Mouse (Mus musculus) limb, embryonic 14.5 days (tissue): Measurements from ENCODE around the gene Ambra1. TPM values are rescaled to one million over a fixed set of nuclear protein-coding genes. Genes with fewer than 3 reads are reported as not detected.

Experiments
- ATAC-seq: fragments of 200-750 bp; cut with Nextera tagmentation; 2 replicates; pipeline ENCODE4 v1.8.0; 2017; ENCODE audit warnings: low read depth, moderate number of reproducible peaks, moderate TSS enrichment; ENCODE audit not compliant: low FRiP score
- DNase-seq: peaks from one replicate; pipeline ENCODE4 v3.0.0-alpha.2; 2015; ENCODE audit warnings: low spot score
- H3K27ac ChIP-seq: fragments of 300-500 bp; sonication (generic); replicated peaks from 2 replicates; pipeline ENCODE4 v1.5.1; 2014; ENCODE audit warnings: low read depth, mild to moderate bottlenecking, low read length, moderate library complexity, mixed read lengths
- H3K27me3 ChIP-seq: fragments of 300-500 bp; sonication (generic); 2 replicates; pipeline ENCODE4 v1.6.1; 2014; ENCODE audit warnings: low read length, mixed read lengths; ENCODE audit not compliant: control insufficient read depth, insufficient read depth
- H3K36me3 ChIP-seq: fragments of 300-500 bp; sonication (generic); 2 replicates; pipeline ENCODE4 v1.6.1; 2014; ENCODE audit warnings: mild to moderate bottlenecking, low read length, moderate library complexity, mixed read lengths; ENCODE audit not compliant: control insufficient read depth, insufficient read depth
- H3K4me1 ChIP-seq: fragments of 300-500 bp; sonication (generic); 2 replicates; pipeline ENCODE4 v1.6.1; 2014; ENCODE audit warnings: antibody characterized with exemption, low read length, mixed read lengths; ENCODE audit not compliant: control insufficient read depth, insufficient read depth
- H3K4me2 ChIP-seq: fragments of 300-500 bp; sonication (generic); replicated peaks from 2 replicates; pipeline ENCODE4 v1.6.1; 2014; ENCODE audit warnings: low read depth, mild to moderate bottlenecking, low read length, moderate library complexity; ENCODE audit not compliant: severe bottlenecking
- H3K4me3 ChIP-seq: fragments of 300-500 bp; sonication (generic); replicated peaks from 2 replicates; pipeline ENCODE4 v1.5.1; 2014; ENCODE audit warnings: low read length
- H3K9ac ChIP-seq: fragments of 300-500 bp; sonication (generic); 2 replicates; pipeline ENCODE4 v1.6.1; 2014; ENCODE audit warnings: mild to moderate bottlenecking, low read depth, low read length, moderate library complexity; ENCODE audit not compliant: severe bottlenecking
- H3K9me3 ChIP-seq: fragments of 300-500 bp; sonication (generic); 2 replicates; pipeline ENCODE4 v1.6.1; 2016; ENCODE audit warnings: low read length; ENCODE audit not compliant: control insufficient read depth
- POLR2A ChIP-seq: fragments of 200-500 bp; IDR thresholded peaks from 2 replicates; pipeline ENCODE4 v1.8.0; 2012; ENCODE audit warnings: inconsistent platforms, mild to moderate bottlenecking, moderate library complexity, borderline replicate concordance; ENCODE audit not compliant: insufficient read depth, insufficient read length; ENCODE audit errors: extremely low read depth
- WGBS: fragments of 180-500 bp; shearing (Covaris S2); extraction: QIAGEN DNeasy Blood & Tissue Kit; methylation state at CpG from one replicate; pipeline ENCODE4 v1.1.7; 2014; 5-methylcytosine and 5-hydroxymethylcytosine counted together
- polyA plus RNA-seq, 2 experiments: library from polyadenylated mRNA; depleted of rRNA in 1 of 2; stranded (reverse) in 1 of 2; unstranded in 1 of 2; fragments of >200 nt; fragmentation: Nextera tagmentation in 1 of 2; extraction: Ambion mirVana in 1 of 2; gene quantifications; 2 replicates each; pipeline versions ENCODE4 v1.2.1 to v1.2.3; 2012 to 2014

Ambra1 gene
- polyA plus RNA-seq, 2 experiments, result 16.4 to 23.4 TPM

- H3K9me3 ChIP-seq, result no peaks in the 10 kb centered on the region
- H3K27me3 ChIP-seq, result no peaks in the 10 kb centered on the region
- WGBS, result under 1% methylated on average over 66 of the region's 66 CpGs
- DNase-seq (peak; percentile 91), ATAC-seq (peak; percentile 98)
- H3K36me3 ChIP-seq, result peaks cover 4% of the 10 kb centered on the region; the same call in 1 of the 2 replicates
- peak within 1 kb of the TSS; percentile 81 for H3K27ac ChIP-seq
- peak within 1 kb of the TSS; percentile 85 for H3K9ac ChIP-seq
- TF ChIP-seq POLR2A, result peak; percentile 85; the same call in 1 of the 2 replicates
- H3K4me1 ChIP-seq, result peaks cover 6% of the 10 kb centered on the region
- peak within 1 kb of the TSS; percentile 79 for H3K4me2 ChIP-seq
- H3K4me3 ChIP-seq, result peak within 1 kb of the TSS; percentile 96
These were observed 19.4 kb upstream of the Ambra1 start, which contains the start of the genes Atg13 and Harbi1 for GRCm38 (mm10) chr2:91710272-91711234. Gene Atg13 (minus strand): TSS chr2:91710576. Gene Harbi1 (plus strand): TSS chr2:91710852.

- 4% methylated on average over 8 of the region's 8 CpGs for WGBS
- Histone ChIP-seq H3K27me3 (no peaks in the 10 kb centered on the region), H3K4me1 (peaks cover 6% of the 10 kb centered on the region), H3K4me2 (peak overlapping the region; percentile 79), H3K4me3 (peak overlapping the region; percentile 96), H3K9ac (peak overlapping the region; percentile 85), H3K36me3 (peaks cover 4% of the 10 kb centered on the region; the same call in 1 of the 2 replicates), H3K27ac (peak overlapping the region; percentile 81), H3K9me3 (no peaks in the 10 kb centered on the region)
- DNase-seq (peak; percentile 6), ATAC-seq (no peak)
- TF ChIP-seq POLR2A, result no peak
These were observed 18.5 kb upstream of the Ambra1 start for GRCm38 (mm10) chr2:91711256-91711925.

- WGBS, result 88% methylated on average over 1 of the region's 1 CpGs
- no peak for DNase-seq
- H3K36me3 ChIP-seq, result peaks cover 9% of the 10 kb centered on the region; the same call in 1 of the 2 replicates
- no peak overlapping the region for H3K27ac ChIP-seq
- H3K4me3 ChIP-seq, result no peak overlapping the region
- no peak overlapping the region for H3K4me2 ChIP-seq
- no peak overlapping the region for H3K9ac ChIP-seq
- H3K4me1 ChIP-seq, result peaks cover 6% of the 10 kb centered on the region; the same call in 1 of the 2 replicates
- H3K9me3 ChIP-seq, result no peaks in the 10 kb centered on the region
- H3K27me3 ChIP-seq, result no peaks in the 10 kb centered on the region
- TF ChIP-seq POLR2A, result no peak
- ATAC-seq, result no peak
These were observed 15.0 kb upstream of the Ambra1 start for GRCm38 (mm10) chr2:91714921-91715320.

- whole genome bisulfite sequencing, result 90% methylated on average over 6 of the region's 6 CpGs
- TF ChIP-seq POLR2A, result no peak
- ATAC-seq, result no peak
These were observed 11.7 kb upstream of the Ambra1 start for GRCm38 (mm10) chr2:91718276-91718675.

GRCm38 (mm10) chr2:91723382-91723781 lies 6.6 kb upstream of the Ambra1 start:
- Histone ChIP-seq H3K9ac (no peak overlapping the region), H3K27ac (no peak overlapping the region), H3K4me3 (no peak overlapping the region), H3K4me1 (no peaks in the 10 kb centered on the region), H3K9me3 (no peaks in the 10 kb centered on the region), H3K27me3 (no peaks in the 10 kb centered on the region), H3K36me3 (peaks cover 17% of the 10 kb centered on the region), H3K4me2 (no peak overlapping the region)
- DNase-seq (no peak), ATAC-seq (no peak)
- no peak for TF ChIP-seq POLR2A
- 75% methylated on average over 4 of the region's 4 CpGs for WGBS

More at GRCm38 (mm10) chr2:91718276-91718675, 11.7 kb upstream of the Ambra1 start:
- H3K9ac ChIP-seq, result no peak overlapping the region
- H3K27me3 ChIP-seq, result no peaks in the 10 kb centered on the region
- H3K4me1 ChIP-seq, result no peaks in the 10 kb centered on the region
- H3K9me3 ChIP-seq, result no peaks in the 10 kb centered on the region
- peaks cover 20% of the 10 kb centered on the region for H3K36me3 ChIP-seq
- H3K4me3 ChIP-seq, result no peak overlapping the region
- DNase-seq, result no peak
- H3K4me2 ChIP-seq, result no peak overlapping the region
- H3K27ac ChIP-seq, result no peak overlapping the region
